Mouse (Mus musculus) C2C12 (cell line): ENCODE measurements around the gene Smim1. TPM values are rescaled to one million over a fixed set of nuclear protein-coding genes. Genes with fewer than 3 reads are reported as not detected.

Source experiments
- H3K27me3 ChIP-seq: one replicate; pipeline ENCODE4 v1.6.1; 2011; ENCODE audit not compliant: control insufficient read depth, insufficient read depth, insufficient read length
- H3K36me3 ChIP-seq: one replicate; pipeline ENCODE4 v1.6.1; 2011; ENCODE audit not compliant: control insufficient read depth, insufficient read depth
- H3K4me3 ChIP-seq: one replicate; pipeline ENCODE4 v1.5.1; 2011; ENCODE audit warnings: mild to moderate bottlenecking, control low read depth; ENCODE audit not compliant: poor library complexity, insufficient read depth, severe bottlenecking
- H3K79me2 ChIP-seq: one replicate; pipeline ENCODE4 v1.6.1; 2011; ENCODE audit not compliant: control insufficient read depth, insufficient read depth
- H3K79me3 ChIP-seq: one replicate; pipeline ENCODE4 v1.6.1; 2011; ENCODE audit warnings: low read depth, control low read depth
- H3ac ChIP-seq: one replicate; pipeline ENCODE3; 2011; ENCODE audit warnings: low read depth; ENCODE audit not compliant: control insufficient read depth, insufficient read length
- CEBPB ChIP-seq: IDR thresholded peaks from one replicate; pipeline ENCODE4 v1.6.1; 2011; ENCODE audit warnings: low read depth, mild to moderate bottlenecking, control low read depth, moderate library complexity
- CTCF ChIP-seq: IDR thresholded peaks from one replicate; pipeline ENCODE4 v1.5.1; 2011; ENCODE audit not compliant: control insufficient read depth, insufficient read depth, insufficient read length
- FOSL1 ChIP-seq: IDR thresholded peaks from one replicate; pipeline ENCODE4 v1.8.0; 2011; ENCODE audit warnings: mild to moderate bottlenecking, low read length; ENCODE audit not compliant: poor library complexity, insufficient read depth, severe bottlenecking
- MAX ChIP-seq: IDR thresholded peaks from one replicate; pipeline ENCODE4 v1.6.1; 2011; ENCODE audit warnings: mild to moderate bottlenecking, control low read depth
- MYOD1 ChIP-seq: IDR thresholded peaks from one replicate; pipeline ENCODE4 v1.6.1; 2011; ENCODE audit warnings: low read depth; ENCODE audit not compliant: control insufficient read depth, insufficient read length
- MYOG ChIP-seq: IDR thresholded peaks from one replicate; pipeline ENCODE4 v1.6.1; 2011; ENCODE audit not compliant: control insufficient read depth, insufficient read length; ENCODE audit errors: extremely low read depth
- USF1 ChIP-seq: IDR thresholded peaks from one replicate; pipeline ENCODE4 v1.6.1; 2011; ENCODE audit warnings: low read depth, mild to moderate bottlenecking, control low read depth, moderate library complexity
- polyA plus RNA-seq: library from polyadenylated mRNA; unstranded; fragments of >200 nt; fragmentation: generic; extraction: Trizol; gene quantifications from one replicate; pipeline ENCODE4 v1.2.1, GENCODE M21; 2012; ENCODE audit warnings: missing spikeins

Smim1 gene
- polyA plus RNA-seq, 1 experiment, result 2.2 TPM

DNA sequence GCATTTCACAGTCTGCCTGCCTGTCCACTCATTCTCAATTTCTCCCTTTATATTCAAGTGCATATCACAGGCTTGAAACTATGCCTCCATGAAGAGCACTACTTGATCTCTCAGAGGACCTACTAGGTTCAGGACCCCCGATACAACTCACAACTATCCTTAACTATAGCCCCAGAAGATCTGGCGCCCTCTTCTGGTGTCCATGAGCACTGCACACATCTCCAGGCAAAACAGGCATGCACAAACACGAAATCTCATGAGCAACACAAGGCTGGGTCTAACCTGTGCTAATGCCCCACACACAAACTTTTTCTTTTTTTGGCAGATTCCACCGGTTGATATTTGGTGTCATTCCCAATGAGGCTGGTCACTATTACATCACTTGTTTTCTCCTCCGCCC is 19.8 kb upstream of the Smim1 start:
- H3K36me3 ChIP-seq, result no peaks in the 10 kb centered on the region
- H3K79me2 ChIP-seq, result no peaks in the 10 kb centered on the region
- no peak overlapping the region for H3K4me3 ChIP-seq
- H3K79me3 ChIP-seq, result no peaks in the 10 kb centered on the region
- no peak for TF ChIP-seq MYOG
- TF ChIP-seq CTCF, result no peak
- no peak for TF ChIP-seq CEBPB
- no peak for TF ChIP-seq MAX
- TF ChIP-seq USF1, result no peak
- no peak for TF ChIP-seq FOSL1
- no peak for TF ChIP-seq MYOD1
- H3ac ChIP-seq, result no peak overlapping the region
- H3K27me3 ChIP-seq, result peaks cover 12% of the 10 kb centered on the region

DNA sequence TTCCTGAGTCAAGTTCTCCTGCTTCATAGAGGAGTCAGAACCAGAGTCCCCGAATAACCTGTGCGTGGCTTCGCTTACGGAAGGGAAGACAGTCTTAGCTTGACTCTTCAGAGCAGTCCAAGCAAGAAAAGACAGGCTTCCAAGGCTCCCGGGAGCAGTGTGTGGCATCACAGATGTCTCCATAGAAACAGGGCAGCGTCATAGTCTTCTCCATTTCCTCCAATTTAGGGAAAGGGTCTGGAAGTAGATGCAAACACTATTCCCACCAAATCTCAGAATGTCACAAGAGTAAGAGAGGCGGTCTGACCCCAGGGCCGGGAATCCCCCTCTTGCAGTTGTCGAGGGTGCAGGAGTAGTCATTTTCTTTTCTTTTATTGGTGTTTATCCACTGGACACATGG is 16.5 kb upstream of the Smim1 start, which contains the start of gene Ccdc27:
TSS of gene Ccdc27 (minus strand) at position 101 of the 400 bp plus-strand sequence.
- Histone ChIP-seq H3K27me3 (peaks cover 12% of the 10 kb centered on the region), H3K36me3 (no peaks in the 10 kb centered on the region), H3ac (no peak within 1 kb of the TSS), H3K4me3 (no peak within 1 kb of the TSS), H3K79me3 (no peaks in the 10 kb centered on the region), H3K79me2 (no peaks in the 10 kb centered on the region)
- no peak for TF ChIP-seq CEBPB
- no peak for TF ChIP-seq MYOD1
- TF ChIP-seq USF1, result no peak
- TF ChIP-seq CTCF, result no peak
- TF ChIP-seq MYOG, result no peak
- no peak for TF ChIP-seq MAX
- TF ChIP-seq FOSL1, result no peak

DNA sequence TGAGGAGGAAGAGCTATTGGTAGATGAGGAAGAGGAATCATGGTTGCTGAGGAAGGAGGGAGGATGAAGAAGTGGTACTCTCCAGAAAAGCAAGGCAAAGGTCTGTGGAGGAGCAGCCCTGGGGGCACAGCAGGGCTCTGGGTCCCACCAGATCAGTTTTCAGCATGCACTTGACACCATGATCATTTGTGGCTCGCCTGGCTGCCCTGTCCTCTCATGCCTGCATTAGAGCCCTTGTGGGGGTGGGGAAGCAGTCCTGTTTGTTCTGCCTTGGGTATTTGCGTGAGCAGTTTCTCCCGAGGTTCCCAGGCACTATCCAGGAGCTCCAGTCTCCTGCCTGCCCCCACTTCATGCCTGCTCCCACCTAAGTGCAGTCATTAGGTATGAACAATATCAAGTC is 11.1 kb upstream of the Smim1 start:
- peaks cover 52% of the 10 kb centered on the region for H3K27me3 ChIP-seq
- H3ac ChIP-seq, result no peak overlapping the region
- H3K79me2 ChIP-seq, result no peaks in the 10 kb centered on the region
- H3K4me3 ChIP-seq, result no peak overlapping the region
- TF ChIP-seq MYOD1, result no peak
- no peak for TF ChIP-seq FOSL1
- TF ChIP-seq USF1, result no peak
- TF ChIP-seq MYOG, result no peak
- TF ChIP-seq CTCF, result no peak
- no peak for TF ChIP-seq MAX
- TF ChIP-seq CEBPB, result no peak
- no peaks in the 10 kb centered on the region for H3K79me3 ChIP-seq
- no peaks in the 10 kb centered on the region for H3K36me3 ChIP-seq

DNA sequence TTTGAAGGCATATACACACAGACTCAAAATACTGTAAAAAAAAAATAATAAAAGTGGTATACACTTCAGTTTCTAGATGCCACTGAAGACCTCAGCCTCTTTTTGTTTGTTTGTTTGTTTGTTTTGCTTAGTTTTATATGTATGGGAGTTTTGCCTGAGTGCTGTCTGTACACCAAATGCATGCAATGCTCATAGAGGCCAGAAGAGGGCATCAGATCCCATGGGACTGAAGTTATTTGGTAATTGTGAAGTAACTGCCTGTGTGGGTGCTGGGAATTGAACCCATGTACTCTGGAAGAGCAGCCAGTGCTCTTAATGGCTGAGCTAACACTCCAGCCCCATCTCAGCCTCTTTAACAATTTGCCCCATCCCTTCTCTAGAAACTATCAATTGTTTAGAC is 2.6 kb upstream of the Smim1 start:
- H3K79me3 ChIP-seq, result no peaks in the 10 kb centered on the region

DNA sequence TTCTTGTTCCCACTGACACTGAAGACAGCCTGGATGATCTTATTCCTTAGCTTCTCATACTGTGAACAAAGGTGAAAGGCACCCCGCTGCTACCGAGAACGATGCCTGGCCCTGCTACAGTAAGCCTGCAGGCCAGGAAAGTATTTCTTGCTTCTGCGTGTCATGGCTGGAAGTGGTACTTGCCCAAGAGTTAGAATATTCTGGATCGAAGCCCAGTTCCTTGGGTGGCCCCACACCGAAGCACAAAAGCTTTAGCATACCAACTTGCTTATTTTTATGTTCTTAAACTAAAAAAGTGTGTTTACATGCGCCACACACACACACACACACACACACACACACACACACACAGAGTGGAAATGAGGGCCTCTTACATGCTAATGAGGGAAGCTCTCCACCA is 2.0 kb upstream of the Smim1 start:
- Histone ChIP-seq H3ac (no peak overlapping the region), H3K36me3 (no peaks in the 10 kb centered on the region), H3K79me3 (no peaks in the 10 kb centered on the region), H3K79me2 (no peaks in the 10 kb centered on the region), H3K4me3 (no peak overlapping the region), H3K27me3 (peaks cover 29% of the 10 kb centered on the region)
- TF ChIP-seq CEBPB (no peak), USF1 (no peak), MAX (no peak), FOSL1 (no peak), MYOG (no peak), MYOD1 (no peak), CTCF (no peak)

More for the DNA sequence above, 2.6 kb upstream of the Smim1 start:
- no peaks in the 10 kb centered on the region for H3K79me2 ChIP-seq
- TF ChIP-seq FOSL1 (no peak), CEBPB (no peak), MYOD1 (no peak), CTCF (no peak), MYOG (no peak), USF1 (no peak), MAX (no peak)
- peaks cover 35% of the 10 kb centered on the region for H3K27me3 ChIP-seq
- no peak overlapping the region for H3ac ChIP-seq
- H3K36me3 ChIP-seq, result no peaks in the 10 kb centered on the region
- no peak overlapping the region for H3K4me3 ChIP-seq

DNA sequence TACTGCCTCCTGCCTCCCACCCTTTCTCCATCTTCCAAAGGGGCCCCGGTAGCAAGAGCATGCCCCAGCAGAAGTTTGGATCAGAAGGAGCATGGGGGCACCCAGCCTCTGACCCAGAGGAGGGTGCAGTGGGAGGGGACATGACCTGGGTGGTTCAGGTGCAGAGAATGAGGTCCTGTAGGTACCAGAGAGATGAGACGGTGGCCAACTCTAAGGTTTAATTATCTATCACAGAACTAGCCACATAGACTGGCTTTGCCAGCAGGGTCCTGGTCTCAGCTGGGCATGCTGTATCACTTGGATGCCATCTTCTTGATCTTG is 371 bp upstream of the Smim1 start:
- TF ChIP-seq MYOG (no peak), CEBPB (no peak), USF1 (no peak), CTCF (no peak), MYOD1 (no peak), FOSL1 (no peak), MAX (no peak)
- Histone ChIP-seq H3ac (no peak overlapping the region), H3K27me3 (peaks cover 15% of the 10 kb centered on the region), H3K79me2 (no peaks in the 10 kb centered on the region), H3K36me3 (peaks cover 3% of the 10 kb centered on the region), H3K4me3 (no peak overlapping the region), H3K79me3 (no peaks in the 10 kb centered on the region)
